Mouse (Mus musculus) kidney, postnatal 10 days (tissue): ENCODE results near the gene Cct3.
"Not testable (repeated sequence)": the region's sequence is repeated elsewhere in the genome, so short reads cannot be mapped to it uniquely, and the experiment has no call there.

Experiments
- DNase-seq: peaks from one replicate; pipeline ENCODE4 v3.0.0; 2021; ENCODE audit warnings: mixed read lengths

Cct3 gene

DNA sequence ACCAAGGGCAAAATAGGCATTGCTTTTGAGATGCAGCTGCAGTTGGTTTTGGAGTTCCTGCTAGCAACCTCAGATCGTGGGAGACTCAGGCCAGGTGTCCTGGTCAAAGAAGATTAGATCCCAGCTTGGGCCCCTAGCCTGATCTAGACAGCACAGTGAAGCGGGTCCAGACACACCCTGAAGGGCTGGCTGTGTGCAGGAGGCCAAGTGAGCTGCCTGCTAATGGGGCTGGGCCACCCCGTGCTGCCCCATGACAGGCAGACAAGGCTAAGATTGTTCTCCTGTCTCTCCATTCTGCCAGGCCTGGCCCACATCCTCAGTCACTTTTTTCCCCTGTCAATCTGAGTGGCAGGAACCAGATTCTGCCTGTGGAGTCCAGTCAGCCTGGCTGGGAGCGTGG lies 66.8 kb downstream of the Cct3 start:
- DNase-seq = no peak

- DNase-seq = peak; percentile 90
These were observed 67.4 kb downstream of the Cct3 start, which contains the start of gene Paqr6 for GRCm38 (mm10) chr3:88364337-88364736. TSS of gene Paqr6 (plus strand) at chr3:88364584.

DNA sequence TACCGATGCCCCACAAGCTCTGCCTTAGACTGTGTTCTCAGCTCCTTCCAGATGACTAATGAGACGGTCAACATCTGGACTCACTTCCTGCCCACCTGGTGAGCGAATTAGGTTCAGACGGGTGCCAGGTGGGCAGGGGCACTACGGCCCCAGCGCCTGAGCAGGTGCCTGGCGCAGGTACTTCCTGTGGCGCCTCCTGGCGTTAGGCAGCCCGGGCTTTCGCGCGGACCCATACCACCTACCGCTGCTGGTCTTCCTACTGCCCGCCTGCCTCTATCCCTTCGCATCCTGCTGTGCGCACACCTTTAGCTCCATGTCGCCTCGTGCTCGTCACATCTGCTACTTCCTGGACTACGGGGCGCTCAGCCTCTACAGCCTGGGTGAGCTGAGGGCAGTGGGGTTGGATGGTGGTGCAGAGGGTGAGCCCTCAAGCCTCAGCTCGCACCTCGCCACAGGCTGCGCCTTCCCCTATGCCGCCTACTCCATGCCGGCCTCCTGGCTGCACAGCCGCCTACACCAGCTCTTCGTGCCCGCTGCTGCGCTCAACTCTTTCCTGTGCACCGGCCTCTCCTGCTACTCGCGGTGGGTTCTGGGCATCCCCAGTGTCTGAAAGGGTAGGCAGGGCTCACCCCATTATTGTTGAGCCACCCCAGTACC lies 68.9 kb downstream of the Cct3 start:
- no peak for DNase-seq

- peak; percentile 69 for DNase-seq
These were observed 70.0 kb downstream of the Cct3 start for GRCm38 (mm10) chr3:88366830-88367428.

- DNase-seq = not testable (repeated sequence)
These were observed 70.6 kb downstream of the Cct3 start for GRCm38 (mm10) chr3:88367517-88367916.

DNA sequence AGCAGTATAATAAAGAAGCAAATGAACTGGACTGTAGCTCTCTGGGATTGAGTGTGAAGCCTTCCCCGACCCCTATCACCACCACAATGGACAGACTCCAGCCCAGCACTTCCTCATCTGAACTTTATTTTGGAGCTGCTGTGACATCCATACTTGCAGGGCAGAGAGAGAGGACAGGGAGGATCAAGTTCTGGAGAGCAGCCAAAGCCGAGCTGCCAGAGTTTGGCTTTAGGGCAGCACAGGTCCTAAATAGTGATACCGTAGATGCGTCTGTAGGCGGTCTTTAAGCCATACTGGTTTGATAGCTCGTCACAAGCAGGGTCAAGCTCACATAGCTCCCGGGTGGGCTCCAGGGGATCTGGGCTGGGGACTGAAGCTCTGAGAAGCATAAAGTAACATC lies 71.6 kb downstream of the Cct3 start:
- DNase-seq = not testable (repeated sequence)
